Mouse (Mus musculus) thymus, adult 2 months (tissue): ENCODE results near the gene Tvp23a.

Experiments
- CTCF ChIP-seq: fragments of 200-500 bp; IDR thresholded peaks from 2 replicates; pipeline ENCODE4 v1.5.1; 2012; ENCODE audit warnings: mild to moderate bottlenecking, control low read depth, low read length, moderate library complexity, borderline replicate concordance; ENCODE audit not compliant: control insufficient read depth, poor library complexity, insufficient read depth; ENCODE audit errors: extremely low read depth
- POLR2A ChIP-seq: fragments of 200-500 bp; IDR thresholded peaks from 2 replicates; pipeline ENCODE4 v1.6.1; 2012; ENCODE audit warnings: mild to moderate bottlenecking, low read length, control low read depth, moderate library complexity; ENCODE audit not compliant: control insufficient read depth, poor library complexity, insufficient read depth; ENCODE audit errors: extremely low read depth

GRCm38 (mm10) chr16:10384544-10384943, 62.6 kb downstream of the Tvp23a start:
- TF ChIP-seq CTCF (no peak), POLR2A (no peak)
